Mouse (Mus musculus): Measurements from ENCODE around the gene Mrps14. TPM values are rescaled to one million over a fixed set of nuclear protein-coding genes. Genes with fewer than 3 reads are reported as not detected.
A peak's percentile ranks its signal among the peaks of the same experiment; 100 is the strongest.

The Mrps14 gene
- polyA plus RNA-seq, 1 experiment, result 58.4 TPM

- TF ChIP-seq POLR2A (IDR thresholded peaks at IDR 0.05; ENCODE audit: low read depth, low read length) (no peak), CTCF (IDR thresholded peaks at IDR 0.05; ENCODE audit: borderline replicate concordance, insufficient read depth, low read length) (no peak)
- no peaks in the 10 kb centered on the region for H3K4me1 ChIP-seq (ENCODE audit: control insufficient read depth, insufficient read depth, low read length)
- H3K4me3 ChIP-seq (ENCODE audit: insufficient read depth, low read length), result no peak overlapping the region
- no peak overlapping the region for H3K27ac ChIP-seq (ENCODE audit: insufficient read depth, low read length)
Measured at GRCm38 (mm10) chr1:160217898-160218297, 22.9 kb downstream of the Mrps14 start.

DNA sequence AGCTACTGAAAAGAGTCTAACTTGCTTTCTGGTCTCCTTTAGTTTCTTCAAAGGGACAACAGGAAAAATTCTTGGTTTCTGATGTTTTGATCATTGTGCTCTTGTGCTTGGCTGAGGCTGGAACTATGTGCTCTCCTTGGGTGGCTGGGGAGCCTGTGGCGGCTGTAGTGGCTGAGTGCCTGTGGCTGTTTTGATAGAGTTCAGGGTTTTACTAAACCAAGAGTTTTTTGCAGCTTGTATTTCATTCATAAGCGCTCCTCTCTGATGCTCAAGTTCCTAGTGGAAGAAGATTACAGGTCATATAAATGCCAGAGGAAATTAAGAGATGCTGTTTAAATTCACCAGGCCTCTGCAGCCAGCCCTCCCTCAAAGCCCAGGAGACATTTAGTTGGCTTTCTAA, 29.1 kb downstream of the Mrps14 start:
- TF ChIP-seq CTCF (IDR thresholded peaks at IDR 0.05; ENCODE audit: borderline replicate concordance, insufficient read depth, low read length) (no peak), POLR2A (IDR thresholded peaks at IDR 0.05; ENCODE audit: low read depth, low read length) (no peak)
- Histone ChIP-seq H3K27ac (ENCODE audit: insufficient read depth, low read length) (no peak overlapping the region), H3K4me1 (ENCODE audit: control insufficient read depth, insufficient read depth, low read length) (no peaks in the 10 kb centered on the region), H3K4me3 (ENCODE audit: insufficient read depth, low read length) (no peak overlapping the region)

DNA sequence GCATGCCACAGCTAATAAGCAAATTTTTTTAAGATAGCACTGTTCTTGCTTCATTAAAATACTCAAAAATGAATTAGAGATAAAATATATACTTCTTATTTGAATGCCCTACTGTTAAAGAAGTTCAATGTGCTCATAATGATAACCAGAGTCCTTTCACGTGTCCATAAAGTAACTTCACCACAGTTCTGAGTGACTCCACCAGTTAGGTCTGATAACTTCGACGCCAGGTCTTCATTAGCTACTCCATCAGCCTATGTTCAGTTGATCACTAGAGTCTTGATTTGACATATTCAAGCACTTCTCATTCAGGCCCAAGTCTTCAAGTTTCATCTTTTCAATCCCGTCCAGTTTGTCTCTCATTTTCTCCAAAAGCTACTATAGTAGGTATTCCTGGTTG, 32.2 kb downstream of the Mrps14 start:
- no peak for TF ChIP-seq CTCF (IDR thresholded peaks at IDR 0.05; ENCODE audit: borderline replicate concordance, insufficient read depth, low read length)
- Histone ChIP-seq H3K27ac (ENCODE audit: insufficient read depth, low read length) (no peak overlapping the region), H3K4me1 (ENCODE audit: control insufficient read depth, insufficient read depth, low read length) (peaks cover 5% of the 10 kb centered on the region; the same call in 1 of the 2 replicates), H3K4me3 (ENCODE audit: insufficient read depth, low read length) (no peak overlapping the region)

- no peak overlapping the region for H3K4me3 ChIP-seq (ENCODE audit: insufficient read depth, low read length)
- no peak for TF ChIP-seq CTCF (IDR thresholded peaks at IDR 0.05; ENCODE audit: borderline replicate concordance, insufficient read depth, low read length)
- no peak for TF ChIP-seq POLR2A (IDR thresholded peaks at IDR 0.05; ENCODE audit: low read depth, low read length)
- no peak overlapping the region for H3K27ac ChIP-seq (ENCODE audit: insufficient read depth, low read length)
- H3K4me1 ChIP-seq (ENCODE audit: control insufficient read depth, insufficient read depth, low read length), result peaks cover 5% of the 10 kb centered on the region; the same call in 1 of the 2 replicates
Measured at GRCm38 (mm10) chr1:160227850-160228249, 32.8 kb downstream of the Mrps14 start.

GRCm38 (mm10) chr1:160231013-160231412, 36.0 kb downstream of the Mrps14 start:
- no peak overlapping the region for H3K4me3 ChIP-seq (ENCODE audit: insufficient read depth, low read length)
- H3K4me1 ChIP-seq (ENCODE audit: control insufficient read depth, insufficient read depth, low read length), result peaks cover 12% of the 10 kb centered on the region
- H3K27ac ChIP-seq (ENCODE audit: insufficient read depth, low read length), result no peak overlapping the region
- TF ChIP-seq POLR2A (IDR thresholded peaks at IDR 0.05; ENCODE audit: low read depth, low read length) (no peak), CTCF (IDR thresholded peaks at IDR 0.05; ENCODE audit: borderline replicate concordance, insufficient read depth, low read length) (no peak)

DNA sequence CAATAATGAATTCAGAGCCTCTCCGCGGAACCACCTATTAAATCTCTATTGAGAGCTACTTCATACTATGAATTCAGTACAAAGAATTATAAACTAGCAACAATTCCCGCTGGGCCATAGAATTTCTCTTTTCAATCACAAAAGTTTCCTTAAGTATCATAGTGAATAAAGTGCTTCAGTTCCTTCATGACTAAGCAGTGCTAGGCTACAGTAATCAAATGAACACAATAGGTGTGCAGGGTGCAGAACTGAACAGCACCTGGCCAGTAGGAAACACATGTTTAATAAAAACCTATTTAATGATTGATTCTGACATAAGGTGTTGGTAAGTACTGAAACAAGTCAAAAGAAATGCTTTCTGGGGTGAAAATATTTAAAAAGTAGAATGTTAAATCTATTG, 37.1 kb downstream of the Mrps14 start:
- TF ChIP-seq POLR2A (IDR thresholded peaks at IDR 0.05; ENCODE audit: low read depth, low read length) (no peak), CTCF (IDR thresholded peaks at IDR 0.05; ENCODE audit: borderline replicate concordance, insufficient read depth, low read length) (no peak)
- peaks cover 12% of the 10 kb centered on the region for H3K4me1 ChIP-seq (ENCODE audit: control insufficient read depth, insufficient read depth, low read length)
- no peak overlapping the region for H3K27ac ChIP-seq (ENCODE audit: insufficient read depth, low read length)
- H3K4me3 ChIP-seq (ENCODE audit: insufficient read depth, low read length), result no peak overlapping the region

DNA sequence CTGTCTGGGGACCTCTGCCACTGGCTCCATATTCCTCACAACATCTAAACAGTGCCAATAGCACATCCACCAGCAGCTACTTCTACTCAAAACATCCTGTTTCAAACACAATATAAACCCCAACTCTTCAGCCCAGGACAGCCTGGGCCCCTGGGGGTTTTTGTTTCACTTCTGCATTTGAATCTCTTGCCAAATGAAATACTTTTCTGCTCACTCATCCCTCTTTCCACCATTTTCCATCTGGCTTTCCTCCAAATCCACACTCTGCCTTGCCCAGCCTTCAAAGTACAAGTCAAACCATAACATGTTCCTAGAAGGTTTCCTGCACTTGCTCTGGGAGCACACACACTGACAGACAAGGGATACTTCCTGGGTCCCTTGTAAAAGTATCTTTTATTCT, 38.9 kb downstream of the Mrps14 start:
- TF ChIP-seq POLR2A (IDR thresholded peaks at IDR 0.05; ENCODE audit: low read depth, low read length), result no peak
- no peak for TF ChIP-seq CTCF (IDR thresholded peaks at IDR 0.05; ENCODE audit: borderline replicate concordance, insufficient read depth, low read length)
- peak overlapping the region; percentile 44; the same call in 1 of the 2 replicates for H3K27ac ChIP-seq (ENCODE audit: insufficient read depth, low read length)
- no peak overlapping the region for H3K4me3 ChIP-seq (ENCODE audit: insufficient read depth, low read length)
- peaks cover 12% of the 10 kb centered on the region for H3K4me1 ChIP-seq (ENCODE audit: control insufficient read depth, insufficient read depth, low read length)

GRCm38 (mm10) chr1:160237981-160238380, 43.0 kb downstream of the Mrps14 start:
- peaks cover 8% of the 10 kb centered on the region for H3K4me1 ChIP-seq (ENCODE audit: control insufficient read depth, insufficient read depth, low read length)
- no peak overlapping the region for H3K27ac ChIP-seq (ENCODE audit: insufficient read depth, low read length)
- TF ChIP-seq CTCF (IDR thresholded peaks at IDR 0.05; ENCODE audit: borderline replicate concordance, insufficient read depth, low read length) (no peak), POLR2A (IDR thresholded peaks at IDR 0.05; ENCODE audit: low read depth, low read length) (no peak)
- H3K4me3 ChIP-seq (ENCODE audit: insufficient read depth, low read length), result no peak overlapping the region

GRCm38 (mm10) chr1:160238852-160239443, 43.9 kb downstream of the Mrps14 start:
- TF ChIP-seq POLR2A (IDR thresholded peaks at IDR 0.05; ENCODE audit: low read depth, low read length), result no peak
- TF ChIP-seq CTCF (IDR thresholded peaks at IDR 0.05; ENCODE audit: borderline replicate concordance, insufficient read depth, low read length), result no peak
- H3K27ac ChIP-seq (ENCODE audit: insufficient read depth, low read length), result no peak overlapping the region
- H3K4me3 ChIP-seq (ENCODE audit: insufficient read depth, low read length), result no peak overlapping the region
- H3K4me1 ChIP-seq (ENCODE audit: control insufficient read depth, insufficient read depth, low read length), result peaks cover 4% of the 10 kb centered on the region; the same call in 1 of the 2 replicates

DNA sequence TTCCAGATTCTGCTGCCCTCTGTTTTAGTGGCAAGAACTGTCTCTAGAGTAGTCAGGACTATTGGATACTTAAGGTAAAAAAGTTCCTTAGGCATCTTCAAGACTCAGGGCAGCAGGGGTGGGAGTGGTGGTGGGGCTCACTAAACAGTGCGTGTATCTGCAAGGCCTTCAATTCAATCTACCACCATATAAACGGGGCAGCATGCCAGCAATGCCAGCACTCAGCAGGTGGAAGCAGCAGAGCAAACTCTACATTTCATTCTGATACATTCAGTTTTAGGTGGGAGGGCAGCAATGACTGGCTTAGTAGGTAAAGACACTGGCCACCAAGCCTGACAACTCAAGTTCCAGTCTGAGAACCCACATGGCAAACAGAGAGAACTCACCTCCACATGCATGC, 45.1 kb downstream of the Mrps14 start:
- TF ChIP-seq CTCF (IDR thresholded peaks at IDR 0.05; ENCODE audit: borderline replicate concordance, insufficient read depth, low read length) (no peak), POLR2A (IDR thresholded peaks at IDR 0.05; ENCODE audit: low read depth, low read length) (no peak)
- Histone ChIP-seq H3K27ac (ENCODE audit: insufficient read depth, low read length) (no peak overlapping the region), H3K4me1 (ENCODE audit: control insufficient read depth, insufficient read depth, low read length) (no peaks in the 10 kb centered on the region), H3K4me3 (ENCODE audit: insufficient read depth, low read length) (no peak overlapping the region)
